Mouse (Mus musculus): Measurements from ENCODE around the gene Ythdf1. TPM values are rescaled to one million over a fixed set of nuclear protein-coding genes. Genes with fewer than 3 reads are reported as not detected.

The Ythdf1 gene
- polyA plus RNA-seq (2014; fragmentation: Illumina TruSeq; extraction: RNeasy Lipid Tissue Mini Kit (QIAGEN cat#74804); ENCODE audit: low read depth, low replicate concordance), result 25.1 TPM

DNA sequence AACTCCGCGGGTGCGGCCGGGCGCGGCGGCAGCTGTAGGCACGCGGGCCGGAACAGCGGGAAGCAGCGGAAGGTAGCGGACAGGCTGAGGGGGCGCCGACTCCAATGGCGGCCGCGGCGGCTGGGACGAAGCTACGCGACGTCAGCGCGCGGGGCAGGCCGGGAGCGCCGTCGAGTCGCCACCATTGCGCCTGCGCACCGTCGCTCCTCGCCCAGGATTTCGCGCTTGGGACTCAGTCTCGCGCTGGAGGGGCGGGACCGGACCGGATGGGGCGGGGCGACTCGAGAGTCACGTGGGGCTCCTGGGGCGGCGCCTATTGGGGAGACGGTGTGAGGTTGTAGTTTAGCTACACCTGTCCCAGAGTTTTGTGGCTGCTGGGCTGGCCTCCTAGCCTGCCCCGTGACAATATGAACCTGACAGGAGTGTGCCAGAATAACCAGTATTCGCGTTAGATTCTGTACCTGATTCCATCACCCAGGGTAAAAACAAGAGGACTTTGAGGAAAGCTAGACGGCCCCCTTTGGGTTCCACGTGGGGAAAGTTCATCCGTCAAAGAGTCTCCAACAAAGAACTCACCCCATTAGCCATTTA lies at the start of gene Ythdf1:
Ythdf1 (minus strand) TSS at position 140 of the 591 bp plus-strand sequence.

DNA sequence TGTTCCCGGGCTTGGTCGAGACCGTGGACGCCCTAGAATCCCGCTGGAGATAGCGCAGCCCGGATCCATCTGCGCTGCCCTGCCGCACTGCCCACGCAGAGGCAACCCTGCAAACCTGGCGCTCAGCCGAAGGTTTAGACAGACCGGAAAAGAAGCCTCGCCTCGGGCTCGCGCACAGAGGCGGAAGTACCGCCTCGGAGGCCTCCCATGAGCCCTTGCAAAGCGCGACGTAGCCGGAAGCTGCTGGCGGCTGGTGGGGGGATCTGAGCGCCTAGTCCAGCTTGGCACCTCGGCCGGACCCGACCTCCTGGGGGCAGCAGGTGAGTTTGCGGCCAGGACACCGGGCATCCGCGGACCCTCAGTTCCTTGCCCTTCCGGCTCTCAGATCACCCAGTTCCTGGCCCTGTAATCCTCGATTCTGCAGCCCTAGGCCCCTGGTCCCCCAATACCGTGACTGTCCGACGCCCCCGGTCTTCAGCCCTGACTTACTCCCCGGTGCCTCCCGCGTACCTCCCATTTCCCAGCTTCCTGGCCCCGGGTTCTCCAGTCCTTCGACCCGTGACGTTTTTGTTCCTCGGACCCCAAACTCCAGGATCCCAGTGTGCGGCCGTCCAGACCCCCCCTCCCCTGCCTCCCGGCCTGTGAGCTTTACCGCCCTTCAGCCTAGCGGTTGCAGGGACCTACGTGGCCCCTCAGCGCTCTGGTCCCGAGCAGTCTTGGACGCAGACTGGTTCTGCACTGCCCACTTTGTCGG lies 46.4 kb upstream of the Ythdf1 start, which contains the start of gene Arfgap1:
Arfgap1 (plus strand) TSS at position 216 of the 754 bp plus-strand sequence.

DNA sequence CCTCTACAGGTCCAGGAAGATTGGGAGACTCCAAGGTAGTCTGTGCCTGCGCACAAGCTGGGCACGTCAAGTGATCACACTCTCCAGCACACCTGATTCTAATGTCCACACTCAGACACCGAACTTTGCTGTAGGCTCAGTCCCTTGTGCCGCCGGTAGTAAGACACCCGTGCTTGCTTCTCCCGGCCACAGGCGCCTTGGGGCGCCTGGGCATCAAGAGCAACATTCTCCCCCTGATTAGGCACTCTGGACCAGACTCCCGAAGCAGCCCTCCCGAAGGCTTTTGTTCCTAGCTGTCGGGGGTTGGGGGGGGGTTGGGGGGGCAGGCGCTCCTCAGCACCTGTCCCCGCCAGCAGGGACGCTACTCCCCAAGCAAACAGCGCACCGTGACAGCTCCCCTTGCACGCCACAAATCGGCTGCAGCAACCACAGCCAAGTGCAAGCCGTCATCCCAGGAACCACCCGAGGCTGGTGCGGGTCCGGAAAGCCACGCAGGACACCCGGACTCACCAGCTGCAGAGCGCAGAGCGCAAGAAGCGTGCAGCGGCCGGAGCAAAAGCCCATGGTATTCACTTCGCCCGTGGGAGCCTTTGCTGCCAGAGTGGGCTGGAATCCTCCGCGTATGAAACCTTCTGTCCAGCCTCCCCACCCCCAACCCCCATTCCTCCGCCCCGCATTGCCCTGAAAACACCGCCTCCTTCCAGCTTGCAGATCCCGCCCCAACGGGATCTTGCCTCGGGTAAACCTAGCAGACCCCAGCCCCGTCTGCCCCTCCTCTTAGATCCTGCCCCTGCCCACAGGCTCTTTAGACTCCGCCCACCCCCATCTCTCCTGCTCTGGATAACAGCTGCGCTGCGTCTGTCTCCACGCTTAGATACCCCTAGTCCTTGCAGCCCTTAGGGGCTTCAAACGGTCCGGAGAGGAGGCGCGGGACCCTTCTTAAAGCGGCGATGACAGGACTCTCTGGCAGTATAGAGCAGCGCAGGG lies 33.6 kb upstream of the Ythdf1 start, which contains the start of gene Nkain4:
Nkain4 (minus strand) TSS at position 639 of the 987 bp plus-strand sequence.

DNA sequence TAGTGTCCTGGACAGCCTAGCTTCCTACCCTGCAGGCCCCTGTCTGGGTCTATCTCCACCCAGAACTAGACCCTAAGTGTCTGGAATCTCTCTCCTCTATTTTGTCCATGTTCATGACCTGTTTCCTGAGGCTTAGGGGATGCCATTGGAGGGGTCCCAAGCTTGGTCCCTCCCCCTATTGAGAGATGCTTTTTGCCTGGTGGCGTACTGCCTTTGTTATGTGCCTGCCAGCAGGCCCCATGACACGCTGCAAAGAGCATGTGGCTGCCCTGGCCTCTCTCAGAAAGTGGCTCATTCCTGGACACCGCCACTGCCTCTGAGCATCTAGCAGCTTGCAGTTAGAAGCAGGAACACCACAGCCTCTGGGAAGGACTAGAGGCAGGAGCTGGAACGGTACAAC lies 8.0 kb upstream of the Ythdf1 start, which contains the start of gene Birc7:
Birc7 (plus strand) TSS at position 301 of the 400 bp plus-strand sequence.

Other genes with a start within 250 kb of the Ythdf1 start
- gene Dido1, start 210.9 kb downstream of the Ythdf1 start, polyA plus RNA-seq (2014; fragmentation: Illumina TruSeq; extraction: RNeasy Lipid Tissue Mini Kit (QIAGEN cat#74804); ENCODE audit: low read depth, low replicate concordance), result 14.5 TPM
- 35.7 TPM for gene Gid8, start 210.8 kb downstream of the Ythdf1 start, polyA plus RNA-seq (2014; fragmentation: Illumina TruSeq; extraction: RNeasy Lipid Tissue Mini Kit (QIAGEN cat#74804); ENCODE audit: low read depth, low replicate concordance)
- gene Slc17a9, start 195.7 kb downstream of the Ythdf1 start, polyA plus RNA-seq (2014; fragmentation: Illumina TruSeq; extraction: RNeasy Lipid Tissue Mini Kit (QIAGEN cat#74804); ENCODE audit: low read depth, low replicate concordance), result 0.82 TPM
- gene Bhlhe23, start 144.0 kb downstream of the Ythdf1 start, polyA plus RNA-seq (2014; fragmentation: Illumina TruSeq; extraction: RNeasy Lipid Tissue Mini Kit (QIAGEN cat#74804); ENCODE audit: low read depth, low replicate concordance), result not detected
- gene Birc7, start 8.1 kb upstream of the Ythdf1 start, polyA plus RNA-seq (2014; fragmentation: Illumina TruSeq; extraction: RNeasy Lipid Tissue Mini Kit (QIAGEN cat#74804); ENCODE audit: low read depth, low replicate concordance), result not detected
- gene Nkain4, start 33.8 kb upstream of the Ythdf1 start, polyA plus RNA-seq (2014; fragmentation: Illumina TruSeq; extraction: RNeasy Lipid Tissue Mini Kit (QIAGEN cat#74804); ENCODE audit: low read depth, low replicate concordance), result not detected
- gene Arfgap1, start 46.3 kb upstream of the Ythdf1 start, polyA plus RNA-seq (2014; fragmentation: Illumina TruSeq; extraction: RNeasy Lipid Tissue Mini Kit (QIAGEN cat#74804); ENCODE audit: low read depth, low replicate concordance), result 3.9 TPM
- not detected for gene Col20a1, start 65.6 kb upstream of the Ythdf1 start, polyA plus RNA-seq (2014; fragmentation: Illumina TruSeq; extraction: RNeasy Lipid Tissue Mini Kit (QIAGEN cat#74804); ENCODE audit: low read depth, low replicate concordance)
- 0.42 TPM for gene Chrna4, start 122.6 kb upstream of the Ythdf1 start, polyA plus RNA-seq (2014; fragmentation: Illumina TruSeq; extraction: RNeasy Lipid Tissue Mini Kit (QIAGEN cat#74804); ENCODE audit: low read depth, low replicate concordance)
- not detected for gene Kcnq2, start 214.4 kb upstream of the Ythdf1 start, polyA plus RNA-seq (2014; fragmentation: Illumina TruSeq; extraction: RNeasy Lipid Tissue Mini Kit (QIAGEN cat#74804); ENCODE audit: low read depth, low replicate concordance)
- not detected for gene Eef1a2, start 236.1 kb upstream of the Ythdf1 start, polyA plus RNA-seq (2014; fragmentation: Illumina TruSeq; extraction: RNeasy Lipid Tissue Mini Kit (QIAGEN cat#74804); ENCODE audit: low read depth, low replicate concordance)

Data from liver, adult 10 weeks (tissue).